Mouse (Mus musculus) lung, postnatal 14 days (tissue): ENCODE measurements around the gene Oscp1.
"Not testable (repeated sequence)": the region's sequence is repeated elsewhere in the genome, so short reads cannot be mapped to it uniquely, and the experiment has no call there.

Experiments
- DNase-seq: peaks from one replicate; pipeline ENCODE4 v3.0.0; 2021

The Oscp1 gene

DNA sequence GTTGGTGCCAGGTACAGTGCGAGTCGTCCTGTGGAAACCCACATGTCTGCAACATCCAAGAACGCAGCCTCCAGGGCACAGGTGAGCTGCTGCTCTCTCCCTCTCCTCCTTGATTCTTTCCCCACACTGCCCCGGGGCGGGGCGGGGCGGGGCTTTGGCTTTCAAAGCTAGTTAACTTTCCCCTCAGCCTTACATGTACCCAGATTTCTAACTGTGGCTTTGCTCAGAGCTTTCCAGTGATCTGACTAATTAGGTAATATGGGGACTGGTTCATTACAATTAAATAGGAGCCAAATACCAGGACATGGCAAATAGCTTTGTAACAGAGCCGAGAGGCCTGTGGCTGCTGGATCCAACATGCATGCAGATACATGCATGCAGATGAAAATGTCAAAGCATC lies 26.0 kb downstream of the Oscp1 start:
- no peak for DNase-seq

DNA sequence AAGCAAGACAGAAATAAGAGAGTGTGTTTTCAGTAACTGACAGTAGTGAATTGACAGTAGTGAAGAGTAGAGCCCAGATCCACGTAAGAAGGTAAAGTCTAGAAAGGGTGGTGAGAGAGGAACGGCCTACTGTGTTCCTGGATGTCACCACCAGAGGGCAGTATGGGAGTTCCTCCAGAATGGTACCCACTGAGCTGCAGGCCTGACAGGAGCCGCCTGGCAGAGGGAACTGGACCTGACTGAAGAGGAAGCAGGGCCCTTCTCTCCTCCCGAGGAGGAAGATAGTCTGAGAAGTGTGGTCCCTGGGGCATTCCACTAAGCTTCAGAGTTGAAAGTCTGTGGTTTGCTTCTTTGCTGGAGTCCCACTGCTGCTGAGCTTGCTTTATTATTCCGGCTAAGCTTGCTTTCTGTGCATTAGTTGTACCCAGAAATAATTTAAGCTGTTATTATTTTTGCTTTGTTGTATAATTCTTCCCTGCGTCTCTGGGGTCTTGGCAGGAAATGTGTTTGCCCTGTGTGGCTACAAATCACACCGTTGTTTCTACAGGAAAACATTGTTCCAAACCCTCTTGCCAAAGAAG lies 27.7 kb downstream of the Oscp1 start:
- DNase-seq: peak; percentile 91

DNA sequence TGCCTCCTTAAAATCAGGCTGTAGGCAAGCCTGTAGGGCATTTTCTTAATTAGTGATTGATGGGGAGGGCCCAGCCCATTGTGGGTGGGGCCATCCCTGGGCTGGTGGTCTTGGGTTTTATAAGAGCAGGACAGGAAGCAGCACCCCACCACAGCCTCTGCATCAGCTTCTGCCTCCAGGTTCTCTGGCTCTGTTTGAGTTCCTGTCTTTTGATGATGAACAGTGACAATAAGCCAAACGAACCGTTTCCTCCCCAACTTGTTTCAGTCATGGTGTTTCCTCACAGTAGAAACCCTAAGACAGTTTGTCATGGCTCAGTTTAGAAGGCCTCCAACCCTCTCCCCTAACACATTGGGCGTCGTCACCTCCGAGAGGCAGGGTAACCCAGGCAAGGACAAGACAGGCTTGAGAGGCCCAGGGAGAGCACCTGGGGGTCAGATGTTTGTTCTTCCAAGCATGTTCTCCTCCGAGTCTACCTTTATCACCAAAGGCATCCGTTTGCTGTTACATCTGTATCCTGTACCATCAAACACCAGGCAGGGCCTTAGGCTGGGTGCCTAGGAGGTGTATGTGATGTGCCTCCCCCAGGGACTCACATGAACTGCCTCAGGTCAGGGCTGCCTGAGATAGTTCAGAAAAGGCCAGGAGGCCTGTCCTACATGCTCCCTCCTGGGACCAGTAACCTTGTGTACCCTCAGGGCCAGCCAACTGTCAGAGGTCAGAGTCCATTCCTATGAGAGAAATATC lies 31.9 kb downstream of the Oscp1 start:
- no peak for DNase-seq

DNA sequence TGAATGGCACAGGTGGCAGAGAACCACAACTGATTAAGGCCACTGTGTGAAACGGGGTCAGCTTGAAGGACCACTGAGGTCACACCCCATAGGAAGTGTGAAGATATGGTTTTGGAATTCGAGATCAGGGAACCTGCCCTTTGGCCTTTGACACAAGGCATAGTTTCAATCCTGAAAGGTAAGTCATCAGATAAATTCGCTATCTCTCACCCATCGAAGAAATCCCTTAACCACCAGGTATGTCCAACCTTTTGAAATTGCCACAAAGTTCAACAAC lies 32.4 kb downstream of the Oscp1 start:
- no peak for DNase-seq

DNA sequence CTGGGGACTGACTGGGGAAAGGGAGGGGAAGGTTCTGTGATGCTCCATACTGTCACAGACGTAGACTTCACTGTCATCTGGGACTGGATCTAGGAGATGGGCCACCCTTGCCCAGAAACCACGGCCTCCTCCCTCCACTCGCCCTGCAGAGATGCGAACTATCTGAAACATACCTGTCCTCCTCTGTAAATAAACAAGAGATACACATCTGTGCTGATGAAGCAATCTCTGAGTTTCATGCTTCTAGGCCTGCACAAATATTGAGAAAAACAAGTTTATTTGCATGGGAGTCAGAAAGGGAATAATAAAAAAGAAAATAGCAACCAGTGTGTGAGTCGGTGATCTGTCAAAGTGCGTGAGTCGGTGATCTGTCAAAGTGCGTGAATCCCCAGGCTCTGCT lies 33.5 kb downstream of the Oscp1 start:
- no peak for DNase-seq

DNA sequence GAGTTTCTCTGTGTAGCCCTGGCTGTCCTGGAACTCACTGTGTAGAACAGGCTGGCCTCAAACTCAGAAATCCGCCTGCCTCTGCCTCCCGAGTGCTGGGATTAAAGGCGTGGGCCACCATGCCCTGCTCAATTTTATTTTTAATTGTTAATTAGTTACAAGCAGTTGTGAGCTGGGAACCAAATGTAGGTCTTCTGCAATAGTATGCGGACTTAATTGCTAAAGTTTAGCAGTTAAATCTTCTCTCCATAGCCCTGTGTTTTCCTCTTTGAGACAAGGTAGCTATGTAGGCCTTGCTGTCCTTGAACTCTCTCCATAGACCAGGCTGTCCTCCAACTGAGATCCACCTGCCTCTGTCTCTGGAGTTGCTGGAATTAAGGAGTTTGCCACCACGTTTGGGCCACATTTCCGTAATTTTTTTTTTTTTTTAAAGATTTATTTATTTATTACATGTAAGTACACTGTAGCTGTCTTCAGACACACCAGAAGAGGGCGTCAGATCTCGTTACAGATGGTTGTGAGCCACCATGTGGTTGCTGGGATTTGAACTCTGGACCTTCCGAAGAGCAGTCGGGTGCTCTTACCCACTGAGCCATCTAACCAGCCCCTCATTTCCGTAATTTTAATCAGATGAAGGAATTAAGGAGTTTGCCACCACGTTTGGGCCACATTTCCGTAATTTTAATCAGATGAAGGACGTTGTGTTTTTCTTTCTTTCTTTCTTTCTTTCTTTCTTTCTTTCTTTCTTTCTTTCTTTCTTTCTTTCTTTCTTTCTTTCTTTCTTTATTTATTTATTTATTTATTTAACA lies 37.5 kb downstream of the Oscp1 start:
- not testable (repeated sequence) for DNase-seq

DNA sequence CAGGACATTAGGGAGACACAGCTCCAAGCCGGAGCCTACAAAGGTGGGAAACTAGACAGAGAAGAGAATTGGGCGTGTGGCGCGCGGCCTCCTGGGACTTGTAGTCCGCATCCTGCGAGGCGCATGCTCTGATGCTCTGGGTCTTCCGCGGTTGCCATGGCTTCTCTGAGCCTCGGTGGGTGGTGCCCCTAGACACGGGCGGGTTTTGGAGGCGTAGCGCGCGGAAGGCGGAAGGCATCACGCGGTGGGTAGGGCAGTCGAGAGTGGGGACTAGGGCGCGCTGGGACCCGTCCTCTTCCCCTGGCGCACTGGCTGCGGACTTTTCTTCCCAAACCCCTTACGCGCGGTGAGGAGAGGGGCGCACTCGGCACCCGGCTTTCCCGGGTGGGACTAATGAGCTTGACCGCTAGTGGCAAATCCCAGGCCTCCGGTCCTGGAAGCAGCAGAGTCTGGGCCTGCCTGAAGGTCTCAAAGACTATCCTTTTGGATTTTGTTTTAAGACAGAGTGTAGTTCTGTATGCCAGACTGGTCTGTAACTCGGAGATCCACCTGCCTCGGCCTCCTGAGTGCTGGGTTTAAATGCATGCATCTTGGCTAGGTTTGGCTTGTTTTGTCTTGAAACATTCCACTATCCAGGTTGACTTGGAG lies 38.2 kb downstream of the Oscp1 start, which contains the start of gene Lsm10:
Gene Lsm10 (plus strand): TSS at position 160 of the 648 bp plus-strand sequence.
- peak; percentile 96 for DNase-seq

DNA sequence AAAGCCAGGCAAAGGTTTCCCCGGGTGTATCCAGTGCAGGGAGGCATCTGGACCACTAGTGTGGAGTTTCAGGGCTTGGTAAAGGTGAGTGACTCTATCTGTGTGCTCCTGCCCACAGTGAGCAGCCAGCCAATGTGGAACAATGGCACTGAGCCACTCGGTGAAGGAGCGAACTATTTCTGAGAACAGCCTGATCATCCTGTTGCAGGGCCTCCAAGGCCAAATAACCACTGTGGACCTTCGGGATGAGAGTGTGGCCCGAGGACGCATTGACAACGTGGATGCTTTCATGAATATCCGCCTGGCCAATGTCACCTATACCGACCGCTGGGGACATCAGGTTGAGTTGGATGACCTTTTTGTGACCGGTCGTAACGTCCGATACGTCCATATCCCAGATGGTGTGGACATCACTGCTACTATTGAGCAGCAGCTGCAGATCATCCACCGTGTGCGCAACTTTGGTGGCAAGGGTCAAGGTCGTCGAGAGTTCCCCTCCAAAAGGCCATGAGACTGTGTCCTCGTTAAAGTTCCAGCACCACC lies 39.4 kb downstream of the Oscp1 start:
- DNase-seq: no peak

DNA sequence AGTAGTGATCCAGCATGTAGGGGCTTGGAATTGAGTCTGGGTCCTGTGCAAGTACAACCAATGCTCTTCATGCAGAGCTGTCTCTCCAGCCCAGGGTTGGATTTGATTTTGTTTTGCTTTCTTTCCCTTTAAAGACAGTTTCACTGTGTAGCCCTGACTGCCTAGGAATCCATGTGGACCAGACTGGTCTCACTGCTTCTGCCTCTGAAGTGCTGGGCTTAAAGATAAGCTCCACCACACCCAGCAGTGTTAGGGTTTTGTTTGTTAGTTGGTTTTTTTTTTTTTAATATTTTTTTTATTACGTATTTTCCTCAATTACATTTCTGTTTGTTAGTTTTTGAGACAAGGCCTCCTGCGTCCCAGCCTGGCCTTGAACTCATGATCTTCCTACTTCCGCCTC lies 41.0 kb downstream of the Oscp1 start:
- DNase-seq: no peak

DNA sequence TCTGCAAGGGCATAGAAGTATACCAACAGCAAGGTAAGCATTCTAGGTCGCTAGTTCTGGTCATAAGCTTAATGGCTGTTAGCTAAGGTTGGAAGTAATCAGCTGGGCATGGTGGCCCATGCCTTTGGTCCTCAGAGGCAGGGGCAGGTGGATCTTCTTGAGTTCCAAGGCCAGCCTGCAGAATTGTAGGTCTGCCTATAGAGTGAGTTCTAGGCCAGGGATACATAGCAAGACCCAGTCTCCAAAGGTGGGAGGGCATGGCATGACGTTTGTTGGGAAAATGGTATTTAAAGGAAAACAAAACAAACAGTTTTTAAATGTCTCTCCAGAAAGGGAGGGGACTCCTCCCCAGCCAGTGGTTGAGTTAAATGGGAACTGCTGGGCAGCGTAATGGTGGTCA lies 42.4 kb downstream of the Oscp1 start:
- no peak for DNase-seq

DNA sequence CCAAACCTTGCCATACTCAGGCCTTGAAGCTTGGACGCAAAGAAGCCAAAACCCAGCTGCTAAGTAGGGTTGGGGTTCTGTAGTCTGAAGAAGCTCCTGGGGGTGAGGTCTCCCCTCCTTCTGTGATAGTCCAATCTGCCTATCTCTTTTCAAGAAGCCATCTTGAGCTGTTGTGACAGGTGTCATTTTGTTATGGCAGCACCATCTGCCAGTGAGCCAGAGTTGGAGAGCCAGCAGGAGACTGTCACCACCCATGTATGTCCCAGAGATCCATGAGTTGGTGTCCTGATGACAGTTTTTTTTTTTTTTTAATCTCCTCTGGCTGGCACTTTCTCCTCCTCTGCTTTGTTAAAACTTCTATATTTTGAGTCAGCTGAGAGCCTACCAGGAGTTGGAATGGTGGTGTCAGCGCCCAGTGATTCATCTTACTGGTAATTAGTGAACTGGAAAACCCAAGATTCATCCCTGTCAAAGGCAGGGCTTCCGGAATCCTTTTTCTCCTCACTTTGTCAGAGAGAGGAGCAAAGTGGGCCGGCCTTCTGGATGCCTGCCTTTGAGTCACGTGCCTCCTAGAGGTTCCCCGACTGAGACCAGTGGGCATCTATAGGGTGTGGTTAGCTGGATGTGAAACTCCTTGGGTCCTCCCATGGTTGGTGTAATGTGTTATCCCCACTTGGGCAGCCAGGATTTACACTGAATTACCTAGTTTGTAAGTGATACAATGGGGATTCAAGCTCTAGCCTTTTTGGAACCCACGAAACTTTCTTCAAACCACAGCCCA lies 43.9 kb downstream of the Oscp1 start:
- peak; percentile 37 for DNase-seq

DNA sequence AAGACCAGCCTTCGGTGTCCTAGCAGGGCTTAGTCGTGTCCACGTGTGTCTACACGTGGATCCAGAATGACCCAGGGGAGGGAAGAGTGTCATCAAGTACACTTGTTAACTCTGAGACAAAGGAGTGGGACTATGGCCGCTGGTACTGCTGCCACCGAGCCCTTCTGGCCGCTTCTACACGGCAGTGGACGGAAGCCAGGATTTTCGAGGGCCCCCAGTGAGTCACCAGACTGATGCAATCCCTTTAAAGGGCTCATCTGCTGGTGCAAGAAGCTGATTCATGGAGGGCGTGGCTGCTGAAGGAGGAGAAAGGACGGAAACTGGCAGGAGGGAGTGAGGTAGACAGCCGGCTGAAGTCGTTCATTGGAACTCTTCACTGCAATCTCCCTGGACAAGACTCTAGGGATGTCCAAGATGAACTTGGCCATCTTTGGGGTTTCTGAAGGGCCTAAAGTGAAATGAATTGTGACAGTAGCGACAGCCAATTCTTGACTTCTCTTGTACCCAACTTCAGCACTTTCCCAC lies 44.8 kb downstream of the Oscp1 start:
- DNase-seq: peak; percentile 94

DNA sequence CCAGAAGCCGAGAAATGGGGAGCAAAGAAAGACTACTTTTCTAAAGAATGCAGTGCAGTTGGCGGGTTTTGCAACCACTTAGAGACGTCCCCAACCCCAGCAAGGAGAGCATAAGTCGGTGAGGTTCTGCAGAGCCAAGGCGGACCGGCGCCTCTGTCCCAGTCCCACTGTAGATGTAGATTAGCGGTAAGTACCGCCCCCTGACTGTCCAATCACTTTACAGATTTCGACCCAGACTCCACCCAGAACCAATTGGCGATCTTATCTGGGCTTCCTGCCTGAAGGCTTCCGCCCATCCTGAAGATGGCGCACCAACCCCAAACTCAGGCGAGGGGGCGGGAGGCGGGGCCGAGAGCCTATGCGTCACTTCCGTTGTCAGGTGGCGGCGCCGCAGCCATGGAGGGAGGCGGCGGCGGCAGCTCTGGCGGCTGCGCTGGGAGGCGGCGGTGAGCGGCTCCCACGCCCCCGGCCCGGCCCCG lies 45.3 kb downstream of the Oscp1 start, which contains the start of gene Stk40:
Gene Stk40 (plus strand): TSS at position 368 of the 479 bp plus-strand sequence.
- peak; percentile 96 for DNase-seq

DNA sequence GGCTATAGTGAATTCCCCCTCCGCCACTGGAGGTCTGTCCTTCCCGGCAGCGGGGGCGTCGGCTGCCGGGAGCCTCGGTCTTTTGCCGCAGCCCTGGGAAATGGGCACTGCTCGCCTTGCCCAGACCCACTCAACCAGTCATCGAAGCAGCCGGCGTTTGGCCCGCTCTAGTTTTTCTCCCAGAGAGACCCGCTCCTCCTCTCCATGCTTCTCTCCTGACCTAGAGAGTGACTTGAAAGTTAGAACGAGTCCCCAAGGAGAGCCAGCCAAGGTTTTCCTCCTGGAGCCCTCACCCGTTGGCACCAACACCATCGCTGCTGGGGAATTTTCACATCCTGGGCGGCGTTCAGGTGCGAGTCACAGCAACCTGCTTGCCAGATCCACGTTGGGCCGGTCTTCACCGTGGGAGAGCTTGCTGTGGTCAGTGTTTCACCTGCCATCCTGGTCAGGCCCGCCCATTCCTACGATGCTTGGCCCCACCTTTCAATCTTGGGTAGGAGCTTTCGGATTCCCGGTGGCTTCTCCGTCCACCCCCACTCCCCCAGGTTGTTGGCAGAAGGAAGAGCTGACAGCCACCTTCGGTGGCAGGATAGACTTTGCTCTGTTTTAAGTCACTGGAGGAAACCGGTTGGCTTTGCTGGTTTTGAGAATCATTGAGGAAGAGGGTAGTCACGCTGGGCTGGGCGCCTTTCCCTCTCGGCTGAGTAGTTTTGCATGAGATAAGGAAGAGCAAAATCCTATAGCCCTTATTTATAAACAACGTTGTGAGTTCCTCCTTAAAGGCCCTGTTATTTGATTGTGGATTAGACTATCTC lies 46.1 kb downstream of the Oscp1 start:
- peak; percentile 39 for DNase-seq

DNA sequence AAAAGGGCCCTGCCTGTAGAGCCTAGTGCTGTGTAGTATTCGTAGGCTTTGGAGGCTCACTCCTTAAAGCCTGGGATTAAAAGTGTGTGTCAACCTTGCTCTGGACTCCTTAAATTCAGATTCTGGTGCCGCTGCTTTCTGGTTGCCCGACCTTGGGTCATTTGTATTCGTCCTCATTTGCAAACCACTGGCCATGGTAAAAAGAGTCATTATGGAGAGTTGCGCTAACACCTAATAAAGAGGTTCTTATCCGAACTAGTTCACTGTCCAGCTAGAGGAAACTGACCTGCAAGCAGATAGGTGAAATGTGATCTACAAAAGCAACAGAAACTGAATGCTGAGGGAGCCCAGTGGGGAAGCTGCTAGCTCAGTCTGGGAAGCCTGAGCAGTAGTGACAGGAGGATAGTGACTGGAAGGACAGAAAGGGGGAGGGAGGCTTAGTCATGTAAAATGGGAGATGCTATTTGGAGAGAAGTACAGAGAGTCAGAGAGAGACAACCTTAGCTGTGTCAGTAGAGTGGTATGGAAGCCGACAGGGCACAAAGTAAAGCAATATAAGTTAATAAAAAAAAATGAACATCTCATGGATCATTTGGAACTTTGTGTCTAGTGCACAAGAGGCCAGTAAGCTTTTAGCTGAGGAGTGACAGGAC lies 46.9 kb downstream of the Oscp1 start:
- DNase-seq: no peak

DNA sequence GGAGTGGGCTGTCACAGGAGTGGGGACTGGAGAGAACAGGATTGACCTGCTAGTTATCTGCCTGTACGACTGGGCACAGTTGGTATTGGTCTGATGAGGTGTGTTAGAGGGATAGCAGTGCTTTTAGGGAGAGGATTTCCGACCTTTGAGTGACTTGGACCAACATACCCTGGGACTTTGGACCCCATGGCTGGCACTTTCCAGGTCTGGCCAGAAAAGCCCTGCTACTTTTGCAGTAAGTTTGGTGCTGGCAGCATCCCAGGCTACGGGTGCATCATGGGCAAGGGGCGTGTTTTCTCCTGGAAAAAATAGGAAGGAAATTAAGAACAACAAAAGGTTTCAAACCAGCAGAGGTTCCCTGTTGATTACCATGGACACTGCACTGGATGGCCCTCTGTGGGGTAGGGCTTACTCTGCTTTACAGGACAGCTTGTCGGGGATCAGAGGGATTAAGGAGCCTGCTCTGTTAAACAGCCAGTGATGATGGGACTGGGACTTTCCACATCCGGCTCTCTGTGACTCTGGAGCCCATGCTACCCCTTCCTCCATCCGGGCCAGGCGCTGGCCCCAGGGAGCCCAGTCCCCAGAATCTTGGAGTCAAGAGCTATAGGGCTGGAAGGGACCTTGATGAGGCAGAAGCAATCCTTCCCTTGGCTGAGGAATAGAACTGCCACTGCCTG lies 49.8 kb downstream of the Oscp1 start:
- DNase-seq: no peak

DNA sequence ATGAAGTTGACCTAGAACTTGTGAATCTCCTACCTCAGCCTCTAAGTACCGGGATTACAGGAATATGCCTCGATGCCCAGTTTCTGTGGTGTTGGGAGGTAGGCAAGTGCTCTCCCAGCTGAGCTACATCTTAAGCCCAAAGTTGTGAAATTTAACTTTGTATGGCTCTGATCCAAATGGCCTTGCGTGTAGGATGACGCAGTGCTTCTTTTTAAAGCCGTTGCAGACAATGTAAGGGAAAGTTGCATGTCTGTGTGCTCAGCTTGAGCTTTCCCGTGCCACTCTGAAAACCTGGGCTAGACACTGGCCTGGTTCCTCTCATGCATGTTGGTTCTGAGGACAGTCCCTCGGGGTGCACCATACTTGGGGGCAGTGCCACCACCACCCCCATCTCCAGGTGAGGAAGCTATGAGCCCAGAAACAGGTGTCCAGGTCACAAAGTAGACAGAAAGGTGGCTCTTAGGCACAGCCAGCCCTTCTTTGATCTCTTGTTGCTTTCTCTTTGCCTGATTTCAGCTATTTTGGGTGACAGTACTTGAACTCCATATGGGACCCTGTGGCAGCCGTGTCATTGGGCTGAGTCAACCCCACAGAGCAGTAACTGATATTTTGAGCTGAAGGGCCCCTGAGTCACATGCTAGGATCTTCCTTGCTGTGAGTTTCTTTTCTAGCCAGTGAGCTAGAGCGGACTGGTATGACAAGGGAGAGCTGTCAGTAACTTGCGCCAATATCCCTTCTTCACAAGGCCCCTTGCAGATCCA lies 51.4 kb downstream of the Oscp1 start:
- no peak for DNase-seq

DNA sequence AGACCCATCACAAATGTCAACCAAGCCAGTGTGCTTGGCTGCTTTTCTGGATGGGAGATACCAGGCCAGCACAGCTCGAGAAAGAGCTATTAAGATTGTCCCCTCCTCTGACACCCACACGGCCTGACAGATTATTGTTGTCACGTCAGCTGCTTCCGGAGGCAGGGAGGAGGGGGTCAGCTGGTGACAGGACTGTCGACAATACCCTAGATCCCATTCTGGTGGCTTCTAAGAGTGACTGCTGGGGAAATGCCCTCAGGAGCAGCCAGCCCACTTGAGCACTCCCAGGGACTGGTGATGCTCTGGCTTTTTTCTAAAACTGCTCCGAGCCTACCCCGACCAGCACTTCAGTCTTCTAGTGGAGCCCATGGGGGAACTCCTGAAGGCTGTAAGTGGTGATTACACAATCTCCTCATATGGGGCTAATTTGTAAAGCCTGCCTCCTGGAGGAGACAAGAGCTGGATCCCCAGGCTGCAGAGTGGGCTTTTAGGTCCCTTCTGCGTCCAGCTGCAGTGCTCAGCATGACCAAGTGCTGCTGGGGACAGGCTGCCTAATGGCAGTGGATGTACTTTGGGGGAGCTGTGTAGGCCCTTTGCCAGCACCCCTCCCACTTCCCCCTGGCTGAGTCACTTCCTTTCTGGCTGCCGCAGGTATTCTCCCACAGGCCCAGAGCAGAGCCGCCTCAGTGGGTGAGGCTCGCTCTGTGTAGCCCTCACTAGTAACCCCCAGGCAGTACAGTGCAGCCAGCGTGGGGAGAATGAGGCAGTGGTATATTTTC lies 52.2 kb downstream of the Oscp1 start:
- DNase-seq: peak; percentile 86
